Mouse (Mus musculus): ENCODE measurements at regions not wholly inside any gene's neighbourhood (a gene's known extent, or its start where the extent isn't known, plus 50 kb on each side); places are given as distances from the start of the nearest gene placed in this dataset.

DNA sequence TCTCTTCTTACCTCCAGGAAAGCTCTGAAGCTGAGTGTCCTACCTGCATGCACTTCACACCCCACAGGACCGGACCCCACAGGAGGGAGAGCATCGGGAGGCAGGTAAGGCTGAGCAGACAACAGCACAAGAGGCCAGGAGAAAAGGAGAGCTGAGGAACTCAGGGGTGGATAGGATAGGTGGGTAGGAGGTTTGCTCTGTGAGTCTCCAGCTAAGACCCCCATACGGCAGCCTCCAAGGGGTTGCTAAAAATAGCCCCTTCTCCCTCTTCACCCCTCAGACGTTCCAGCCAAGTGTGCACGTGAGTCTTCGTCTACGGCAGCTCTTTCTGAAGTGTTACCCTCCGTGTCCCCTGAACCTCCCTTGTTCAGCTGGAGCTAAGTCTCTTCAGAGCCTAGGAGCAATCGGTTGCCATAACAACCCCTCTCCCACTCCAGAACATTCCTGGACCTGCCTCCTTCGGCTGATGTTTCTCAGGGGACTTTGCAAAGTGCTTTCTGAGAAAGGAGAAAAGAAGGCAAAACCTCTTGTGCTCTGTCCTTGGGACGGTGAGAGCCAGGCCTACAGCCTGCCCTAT, 117.3 kb upstream of the Ajap1 start:
- no peak for TF ChIP-seq POLR2A (IDR thresholded peaks at IDR 0.05; ENCODE audit: borderline replicate concordance, extremely low read depth, low read depth, low read length)
- no peak for TF ChIP-seq CTCF (IDR thresholded peaks at IDR 0.05; ENCODE audit: insufficient read depth, low read length)

Measured in lung, adult 2 months (tissue).